Mouse (Mus musculus): Measurements from ENCODE around the gene Dppa3.

The Dppa3 gene

GRCm38 (mm10) chr6:122626110-122626509 lies at the start of gene Dppa3:
Gene Dppa3 (plus strand): TSS chr6:122626410.
- DNase-seq = no peak

- no peak for DNase-seq
Measured at GRCm38 (mm10) chr6:122577030-122577429, 49.2 kb upstream of the Dppa3 start.

GRCm38 (mm10) chr6:122579086-122579485 lies 47.1 kb upstream of the Dppa3 start:
- no peak for DNase-seq

GRCm38 (mm10) chr6:122591027-122591758 lies 35.0 kb upstream of the Dppa3 start:
- DNase-seq = no peak

GRCm38 (mm10) chr6:122592905-122593304 lies 33.3 kb upstream of the Dppa3 start:
- DNase-seq = no peak

- DNase-seq = no peak
Measured at GRCm38 (mm10) chr6:122595637-122596036, 30.6 kb upstream of the Dppa3 start.

- DNase-seq = no peak
Measured at GRCm38 (mm10) chr6:122596608-122597007, 29.6 kb upstream of the Dppa3 start.

GRCm38 (mm10) chr6:122598014-122598413 lies 28.2 kb upstream of the Dppa3 start:
- DNase-seq = no peak

- no peak for DNase-seq
Measured at GRCm38 (mm10) chr6:122598436-122598835, 27.8 kb upstream of the Dppa3 start.

- no peak for DNase-seq
Measured at GRCm38 (mm10) chr6:122599054-122599737, 27.0 kb upstream of the Dppa3 start.

GRCm38 (mm10) chr6:122600066-122600646 lies 26.1 kb upstream of the Dppa3 start:
- DNase-seq = no peak

- DNase-seq = no peak
Measured at GRCm38 (mm10) chr6:122601031-122601430, 25.2 kb upstream of the Dppa3 start.

- DNase-seq = no peak
Measured at GRCm38 (mm10) chr6:122601615-122602014, 24.6 kb upstream of the Dppa3 start.

GRCm38 (mm10) chr6:122602242-122602991 lies 23.8 kb upstream of the Dppa3 start, which contains the start of gene Apobec1:
Gene Apobec1 (minus strand): TSS chr6:122602444.
- peak; percentile 83 for DNase-seq

- DNase-seq = no peak
Measured at GRCm38 (mm10) chr6:122602992-122603322, 23.3 kb upstream of the Dppa3 start.

- no peak for DNase-seq
Measured at GRCm38 (mm10) chr6:122604260-122604659, 21.9 kb upstream of the Dppa3 start.

- peak; percentile 27 for DNase-seq
Measured at GRCm38 (mm10) chr6:122605483-122605882, 20.7 kb upstream of the Dppa3 start.

GRCm38 (mm10) chr6:122606661-122607060 lies 19.5 kb upstream of the Dppa3 start:
- no peak for DNase-seq

- DNase-seq = no peak
Measured at GRCm38 (mm10) chr6:122607700-122608099, 18.5 kb upstream of the Dppa3 start.

- no peak for DNase-seq
Measured at GRCm38 (mm10) chr6:122608434-122609376, 17.5 kb upstream of the Dppa3 start.

GRCm38 (mm10) chr6:122609377-122609728 lies 16.9 kb upstream of the Dppa3 start:
- DNase-seq = no peak

GRCm38 (mm10) chr6:122609771-122610170 lies 16.4 kb upstream of the Dppa3 start, which contains the start of gene Gdf3:
Gene Gdf3 (minus strand): TSS chr6:122610087.
- no peak for DNase-seq
